Mouse (Mus musculus) ES-E14 (cell line): ENCODE measurements at regions not wholly inside any gene's neighbourhood (a gene's known extent, or its start where the extent isn't known, plus 50 kb on each side); places are given as distances from the start of the nearest gene placed in this dataset.

Experiments used
- DNase-seq: peaks from one replicate; pipeline ENCODE4 v3.0.0-alpha.2; 2013; ENCODE audit warnings: low read depth, low spot score
- H3K27ac ChIP-seq: 2 replicates; pipeline ENCODE4 v1.5.1; 2012; ENCODE audit warnings: low read depth, mild to moderate bottlenecking, low read length, moderate library complexity, mixed read lengths; ENCODE audit not compliant: poor library complexity, insufficient read depth, severe bottlenecking
- H3K36me3 ChIP-seq: 2 replicates; pipeline ENCODE4 v1.6.1; 2012; ENCODE audit warnings: mild to moderate bottlenecking, low read length, moderate library complexity, mixed read lengths; ENCODE audit not compliant: control insufficient read depth, poor library complexity, insufficient read depth, severe bottlenecking
- H3K4me1 ChIP-seq, 2 experiments: fragments of 150-350 bp in 1 of 2; sonication (generic) in 1 of 2; 2 replicates each; pipeline ENCODE4 v1.6.1; 2012; ENCODE audit warnings: low read length in 2 of 2, mild to moderate bottlenecking in 1 of 2, mixed read lengths in 1 of 2; ENCODE audit not compliant: control insufficient read depth in 2 of 2, insufficient read depth in 2 of 2, poor library complexity in 1 of 2
- H3K4me3 ChIP-seq, 2 experiments: fragments of 150-350 bp in 1 of 2; sonication (generic) in 1 of 2; 2 replicates each; pipeline ENCODE4 v1.5.1; 2012; ENCODE audit warnings: low read length in 2 of 2, low read depth in 1 of 2, mild to moderate bottlenecking in 1 of 2, mixed read lengths in 1 of 2; ENCODE audit not compliant: insufficient read depth in 1 of 2, poor library complexity in 1 of 2, severe bottlenecking in 1 of 2
- H3K9ac ChIP-seq: 2 replicates; pipeline ENCODE4 v1.6.1; 2012; ENCODE audit warnings: low read depth, mild to moderate bottlenecking, low read length, mixed read lengths; ENCODE audit not compliant: poor library complexity, insufficient read depth, severe bottlenecking
- H3K9me3 ChIP-seq: fragments of 150-350 bp; sonication (generic); 2 replicates; pipeline ENCODE4 v1.6.1; 2012; ENCODE audit warnings: low read depth, mild to moderate bottlenecking, low read length; ENCODE audit not compliant: control insufficient read depth, insufficient read depth
- CHD2 ChIP-seq: IDR thresholded peaks from 2 replicates; pipeline ENCODE4 v1.6.1; 2014; ENCODE audit warnings: mild to moderate bottlenecking, low read depth, low read length, inconsistent platforms
- HCFC1 ChIP-seq: IDR thresholded peaks from 2 replicates; pipeline ENCODE4 v1.6.1; 2012; ENCODE audit warnings: low read length, inconsistent platforms, borderline replicate concordance; ENCODE audit not compliant: insufficient read depth
- MAFK ChIP-seq: IDR thresholded peaks from 2 replicates; pipeline ENCODE4 v1.6.1; 2014; ENCODE audit warnings: mild to moderate bottlenecking, low read depth, low read length, inconsistent platforms; ENCODE audit not compliant: insufficient read depth
- ZC3H11A ChIP-seq: IDR thresholded peaks from 2 replicates; pipeline ENCODE4 v1.6.1; 2012; ENCODE audit warnings: low read depth, mild to moderate bottlenecking, inconsistent platforms, low read length, borderline replicate concordance
- ZNF384 ChIP-seq: IDR thresholded peaks from 2 replicates; pipeline ENCODE4 v1.6.1; 2012; ENCODE audit warnings: low read depth, low read length, inconsistent platforms
- in situ Hi-C, 2 experiments: fragments of 600-800 bp; cut with MboI; formaldehyde crosslinking; loops; one replicate each; pipeline ENCODE4 v1.15.1; 2025; ENCODE audit warnings: low sequenced_read_pairs in 2 of 2, inconsistent platforms in 1 of 2; ENCODE audit not compliant: unreplicated experiment in 2 of 2

- DNase-seq = no peak
- H3K27ac ChIP-seq = no peak overlapping the region
- in situ Hi-C loops = no loop called here
- no peaks in the 10 kb centered on the region for H3K9me3 ChIP-seq
- no peak overlapping the region for H3K4me3 ChIP-seq
- H3K9ac ChIP-seq = no peak overlapping the region
- H3K36me3 ChIP-seq = no peaks in the 10 kb centered on the region
- peaks cover 0 to 7% of the 10 kb centered on the region in 2 experiments; a peak in 2 of 4 replicates for H3K4me1 ChIP-seq
- no peak for TF ChIP-seq CHD2
- TF ChIP-seq ZC3H11A = no peak
- TF ChIP-seq MAFK = no peak
- TF ChIP-seq HCFC1 = no peak
- TF ChIP-seq ZNF384 = no peak
These were observed 257.7 kb upstream of the 4930535I16Rik start for GRCm38 (mm10) chr4:124175531-124175930.

GRCm38 (mm10) chr4:124154627-124155026, 236.8 kb upstream of the 4930535I16Rik start:
- no peak overlapping the region for H3K27ac ChIP-seq
- H3K36me3 ChIP-seq = no peaks in the 10 kb centered on the region
- H3K4me1 ChIP-seq = peaks cover 0 to 5% of the 10 kb centered on the region in 2 experiments; a peak in 1 of 4 replicates
- TF ChIP-seq HCFC1 (no peak), ZC3H11A (no peak), ZNF384 (no peak), CHD2 (no peak), MAFK (no peak)
- H3K4me3 ChIP-seq = no peak overlapping the region
- H3K9ac ChIP-seq = no peak overlapping the region
- no peaks in the 10 kb centered on the region for H3K9me3 ChIP-seq
- DNase-seq = no peak
- in situ Hi-C loops = no loop called here

DNA sequence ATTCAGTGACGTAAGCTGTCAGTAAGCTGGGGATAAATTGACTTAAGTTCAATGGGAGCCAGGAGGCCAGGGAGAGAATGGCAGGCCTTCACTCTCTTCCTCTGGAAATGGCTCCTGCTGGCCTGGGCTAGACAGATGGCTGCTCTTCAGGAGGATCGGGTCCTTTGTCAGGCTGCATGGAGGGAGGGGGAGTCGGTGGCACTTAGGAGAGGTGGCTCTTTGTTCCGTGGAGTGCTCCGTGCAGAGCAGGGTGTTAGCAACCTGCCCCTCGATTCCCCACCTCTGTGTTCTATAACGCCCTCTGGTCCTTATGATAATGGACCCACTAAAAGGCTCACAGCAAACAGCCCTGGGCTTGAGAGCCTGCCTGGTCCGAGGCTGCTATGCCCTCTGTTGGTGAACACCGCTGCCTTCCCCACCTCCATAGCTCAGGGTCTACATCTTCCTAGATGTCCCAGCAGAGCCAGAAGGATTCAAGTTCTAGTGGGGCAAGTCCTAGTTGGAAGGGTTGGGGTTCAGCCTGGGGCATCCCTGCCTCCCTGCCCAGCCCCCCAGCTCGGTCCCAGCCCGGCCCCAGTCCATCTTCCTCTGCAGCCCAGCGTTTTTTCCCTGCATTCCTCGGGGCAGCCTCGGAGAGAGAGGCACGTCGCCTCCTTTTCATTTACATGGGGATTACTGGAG, 232.1 kb upstream of the 4930535I16Rik start:
- no peaks in the 10 kb centered on the region for H3K9me3 ChIP-seq
- H3K4me1 ChIP-seq = peaks cover 0 to 5% of the 10 kb centered on the region in 2 experiments; a peak in 1 of 4 replicates
- TF ChIP-seq MAFK = no peak
- TF ChIP-seq HCFC1 = no peak
- TF ChIP-seq ZNF384 = no peak
- no peak for TF ChIP-seq CHD2
- TF ChIP-seq ZC3H11A = no peak
- in situ Hi-C loops = loop anchor here in 1 of 2 experiments (25.0 kb wide), 1 partner anchor 188 kb away; no protein-coding TSS in a partner anchor
- no peaks in the 10 kb centered on the region for H3K36me3 ChIP-seq
- no peak for DNase-seq
- peak overlapping the region in 1 of 2 experiments; percentile 54; a peak in 1 of 4 replicates for H3K4me3 ChIP-seq
- H3K27ac ChIP-seq = no peak overlapping the region
- no peak overlapping the region for H3K9ac ChIP-seq

GRCm38 (mm10) chr4:124149037-124149436, 231.2 kb upstream of the 4930535I16Rik start:
- Histone ChIP-seq H3K4me1 (peaks cover 0 to 5% of the 10 kb centered on the region in 2 experiments; a peak in 1 of 4 replicates), H3K4me3 (no peak overlapping the region), H3K9me3 (no peaks in the 10 kb centered on the region)

More at GRCm38 (mm10) chr4:124149037-124149436, 231.2 kb upstream of the 4930535I16Rik start:
- Histone ChIP-seq H3K27ac (no peak overlapping the region), H3K9ac (no peak overlapping the region), H3K36me3 (no peaks in the 10 kb centered on the region)
- in situ Hi-C loops = loop anchor here in 1 of 2 experiments (25.0 kb wide), 1 partner anchor 187 kb away; no protein-coding TSS in a partner anchor
- TF ChIP-seq HCFC1 (no peak), ZNF384 (no peak), CHD2 (no peak), MAFK (no peak), ZC3H11A (no peak)
- DNase-seq = no peak
